8 mouse cellular contexts compared by ENCODE assay signal in the genomic region with DNA sequence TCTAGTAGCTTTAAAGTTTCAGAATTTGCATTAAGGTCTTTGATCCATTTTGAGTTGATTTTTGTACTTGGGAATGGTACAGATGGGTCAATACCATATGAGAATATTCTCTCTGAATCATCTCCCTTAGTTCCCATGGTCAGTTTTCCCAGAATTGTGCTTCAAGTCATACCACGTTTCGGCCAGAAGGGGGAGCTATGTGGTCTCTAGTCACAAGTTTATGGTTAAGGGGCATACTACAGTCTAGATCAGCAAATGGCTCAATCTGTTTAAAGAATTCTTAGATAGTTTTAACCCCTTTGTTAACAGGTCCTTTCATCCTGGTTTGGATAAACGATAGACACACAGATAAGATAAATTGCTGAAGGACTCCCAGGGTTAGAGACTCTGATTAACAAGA.
DNase-seq lines count a peak whose midpoint lies in the region; ATAC-seq lines count a peak whose summit lies in the region.

No protein-coding gene starts in this region.

- no peaks in the 10 kb centered on the region for H3K36me3 ChIP-seq in hindbrain, embryonic 10.5 days
- no peaks in the 10 kb centered on the region for H3K36me3 ChIP-seq in hindbrain, embryonic 12.5 days

- H3K4me3 ChIP-seq in hindbrain, embryonic 10.5 days, result no peak overlapping the region
- no peak overlapping the region for H3K4me3 ChIP-seq in hindbrain, embryonic 12.5 days

- H3K27me3 ChIP-seq in hindbrain, embryonic 10.5 days (ENCODE audit: insufficient read depth, poor library complexity, severe bottlenecking), result no peaks in the 10 kb centered on the region
- H3K27me3 ChIP-seq in hindbrain, embryonic 12.5 days, result no peaks in the 10 kb centered on the region

- no peak for ATAC-seq in hindbrain, embryonic 12.5 days (ENCODE audit: low FRiP score)
- ATAC-seq in inflammation-experienced regulatory T-cells, adult 6 months, result no peak

- no peaks in the 10 kb centered on the region for H3K9me3 ChIP-seq in hindbrain, embryonic 10.5 days
- no peaks in the 10 kb centered on the region for H3K9me3 ChIP-seq in hindbrain, embryonic 12.5 days (replicated peaks)

- H3K4me1 ChIP-seq in hindbrain, embryonic 10.5 days (replicated peaks), result no peaks in the 10 kb centered on the region; the same call in 1 of the 2 replicates
- no peaks in the 10 kb centered on the region for H3K4me1 ChIP-seq in hindbrain, embryonic 12.5 days

- no peak overlapping the region for H3K4me2 ChIP-seq in hindbrain, embryonic 12.5 days (replicated peaks)

- no peak overlapping the region for H3K27ac ChIP-seq in hindbrain, embryonic 10.5 days
- no peak overlapping the region for H3K27ac ChIP-seq in hindbrain, embryonic 12.5 days

- 6% methylated on average over 3 of the region's 3 CpGs for WGBS in hindbrain, embryonic 10.5 days
- 8% methylated on average over 3 of the region's 3 CpGs for WGBS in hindbrain, embryonic 12.5 days

- H3K9ac ChIP-seq in hindbrain, embryonic 12.5 days, result no peak overlapping the region

- DNase-seq in hindbrain, embryonic 10.5 days (ENCODE audit: low spot score), result peak; percentile 46
- DNase-seq in thymus, postnatal 0 days (ENCODE audit: low spot score), result peak; percentile 5
- DNase-seq in thymus, postnatal 25 days, result no peak
- DNase-seq in embryo, embryonic 11 days, result peak; percentile 61
- DNase-seq in naive thymus-derived CD4-positive, alpha-beta T cell, adult 2 months (ENCODE audit: low read depth), result peak; percentile 2
- DNase-seq in thymus, postnatal 10 days (ENCODE audit: low spot score in 2 of 2), result no peak

Comparison
In these comparisons a context has a peak if more than half of its experiments do, and no peak if none do; other contexts are left out.
1. DNase-seq: peak in hindbrain, embryonic 10.5 days (single experiment), thymus, postnatal 0 days (single experiment), embryo, embryonic 11 days (single experiment) and naive thymus-derived CD4-positive, alpha-beta T cell, adult 2 months (single experiment); none in thymus, postnatal 25 days (single experiment) and thymus, postnatal 10 days (0 of 2).